Mouse (Mus musculus): Measurements from ENCODE around the gene Olfr1447.

Olfr1447 gene

DNA sequence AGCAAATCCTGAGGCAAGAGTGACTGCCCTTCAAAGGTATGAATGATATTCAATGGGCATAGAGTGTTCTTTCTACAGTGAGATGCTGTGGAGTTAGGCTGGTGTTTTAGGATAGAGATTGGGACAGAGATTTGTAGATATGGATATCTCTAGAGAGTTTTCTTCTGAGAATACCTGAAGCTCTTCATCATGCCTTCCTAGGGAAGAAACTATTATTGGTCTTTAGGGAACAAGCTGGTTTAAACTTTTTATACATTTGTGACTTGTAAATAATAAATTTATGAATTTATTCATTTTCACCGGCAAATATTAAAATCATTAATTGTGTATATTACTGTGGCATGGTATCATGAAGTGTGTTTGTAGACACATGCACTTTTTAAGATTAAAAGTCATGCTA is at the start of gene Olfr1447:
TSS of gene Olfr1447 (minus strand) at position 101 of the 400 bp plus-strand sequence.
- no peak for DNase-seq (ENCODE audit: low spot score)

DNA sequence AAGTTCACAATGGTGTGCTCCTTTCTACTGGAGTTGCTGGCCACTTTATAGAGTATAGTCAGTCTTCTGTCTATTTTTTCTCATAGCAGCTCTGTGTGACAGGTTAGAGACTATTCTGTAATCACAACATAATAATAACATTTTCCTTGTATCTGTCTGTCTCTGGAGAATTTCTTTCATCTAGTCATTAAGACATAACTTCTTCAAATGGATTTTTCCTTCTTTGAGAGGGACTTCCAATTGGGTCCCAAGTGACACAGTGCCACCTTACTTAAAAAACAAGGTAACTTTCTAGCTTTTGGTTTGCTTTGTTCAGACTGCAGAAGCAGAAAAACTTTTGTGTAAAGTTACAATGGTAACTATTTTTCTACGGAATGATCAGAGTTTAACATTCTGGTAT is 46.4 kb upstream of the Olfr1447 start, which contains the start of gene Olfr1450:
TSS of gene Olfr1450 (plus strand) at position 301 of the 400 bp plus-strand sequence.
- DNase-seq (ENCODE audit: low spot score) = no peak

GRCm38 (mm10) chr19:12930540-12930939 is 27.0 kb upstream of the Olfr1447 start, which contains the start of gene Olfr1449:
Gene Olfr1449, plus strand, starts transcription at chr19:12930840.
- no peak for DNase-seq (ENCODE audit: low spot score)

GRCm38 (mm10) chr19:12924319-12924718 is 20.8 kb upstream of the Olfr1447 start, which contains the start of gene Olfr1448:
Gene Olfr1448, minus strand, starts transcription at chr19:12924419.
- no peak for DNase-seq (ENCODE audit: low spot score)

- no peak for DNase-seq (ENCODE audit: low spot score)
Observed at GRCm38 (mm10) chr19:12893424-12893823, 10.1 kb downstream of the Olfr1447 start, which contains the start of gene Olfr1446. Gene Olfr1446, minus strand, starts transcription at chr19:12893524.

DNA sequence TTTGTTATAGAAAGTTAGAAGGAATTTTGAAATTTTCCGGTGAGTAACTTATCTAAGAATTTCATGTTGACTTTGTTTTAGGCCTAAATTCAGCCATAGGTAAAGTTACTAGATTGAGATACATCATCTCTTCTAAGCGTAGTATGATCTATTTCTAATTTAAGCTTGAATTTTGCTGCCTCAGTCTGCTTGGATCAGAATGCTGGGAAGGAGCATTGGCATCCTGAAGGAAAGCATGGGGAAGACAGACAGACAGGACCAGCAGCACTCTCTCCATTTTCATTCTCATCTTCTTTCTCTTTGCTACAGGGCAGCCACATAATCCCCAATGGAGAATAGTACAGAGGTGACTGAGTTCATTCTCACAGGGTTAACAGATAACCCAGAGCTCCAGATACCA is 20.0 kb downstream of the Olfr1447 start, which contains the start of gene Olfr1445:
TSS of gene Olfr1445 (plus strand) at position 301 of the 400 bp plus-strand sequence.
- no peak for DNase-seq (ENCODE audit: low spot score)

GRCm38 (mm10) chr19:12856983-12857382 is 46.6 kb downstream of the Olfr1447 start, which contains the start of gene Olfr1444:
Gene Olfr1444, plus strand, starts transcription at chr19:12857283.
- no peak for DNase-seq (ENCODE audit: low spot score)

Measured in spleen, adult 12 weeks (tissue).